Mouse (Mus musculus) R1 (cell line): Measurements from ENCODE around the gene Yeats4.

ENCODE experiments used
- DNase-seq: peaks from one replicate; pipeline ENCODE4 v3.0.0-alpha.2; 2018; ENCODE audit warnings: low read depth, low spot score

The Yeats4 gene

GRCm38 (mm10) chr10:117202981-117203557 is 21.2 kb downstream of the Yeats4 start:
- DNase-seq = no peak

- DNase-seq = no peak
Observed at GRCm38 (mm10) chr10:117199701-117200100, 24.6 kb downstream of the Yeats4 start.

GRCm38 (mm10) chr10:117196696-117197095 is 27.6 kb downstream of the Yeats4 start:
- DNase-seq = no peak

GRCm38 (mm10) chr10:117195748-117196147 is 28.6 kb downstream of the Yeats4 start:
- DNase-seq = peak; percentile 60

GRCm38 (mm10) chr10:117195005-117195404 is 29.3 kb downstream of the Yeats4 start:
- DNase-seq = peak; percentile 44

GRCm38 (mm10) chr10:117193364-117193763 is 30.9 kb downstream of the Yeats4 start:
- DNase-seq = no peak

- DNase-seq = no peak
Observed at GRCm38 (mm10) chr10:117185399-117186089, 38.8 kb downstream of the Yeats4 start.

GRCm38 (mm10) chr10:117181098-117181497 is 43.2 kb downstream of the Yeats4 start:
- no peak for DNase-seq

GRCm38 (mm10) chr10:117174645-117175044 is 49.7 kb downstream of the Yeats4 start:
- DNase-seq = peak; percentile 32

GRCm38 (mm10) chr10:117173566-117174438 is 50.5 kb downstream of the Yeats4 start:
- DNase-seq = peak; percentile 77

- DNase-seq = no peak
Observed at GRCm38 (mm10) chr10:117173111-117173510, 51.2 kb downstream of the Yeats4 start.

- DNase-seq = peak; percentile 51
Observed at GRCm38 (mm10) chr10:117172069-117172468, 52.2 kb downstream of the Yeats4 start.

GRCm38 (mm10) chr10:117166785-117167425 is 57.4 kb downstream of the Yeats4 start:
- DNase-seq = peak; percentile 63
